In genomic region chr5:30482319-30482718, GRCm38 (mm10) we compare ENCODE assay signal across 8 mouse cellular contexts. TPM values are rescaled to one million over a fixed set of nuclear protein-coding genes. Genes with fewer than 3 reads are reported as not detected.
DNase-seq lines count a peak whose midpoint lies in the region; ATAC-seq and TF ChIP-seq lines count a peak whose summit lies in the region.

No protein-coding gene starts in this region.

- H3K27me3 ChIP-seq in testis, adult 2 months (ENCODE audit: control insufficient read depth, insufficient read depth, low read length), result no peaks in the 10 kb centered on the region
- H3K27me3 ChIP-seq in intestine, postnatal 0 days (replicated peaks; ENCODE audit: control insufficient read depth, insufficient read depth, low read length), result no peaks in the 10 kb centered on the region
- no peaks in the 10 kb centered on the region for H3K27me3 ChIP-seq in limb, embryonic 11.5 days (ENCODE audit: control insufficient read depth, insufficient read depth, low read length)
- H3K27me3 ChIP-seq in midbrain, postnatal 0 days (ENCODE audit: insufficient read depth, low read length), result no peaks in the 10 kb centered on the region
- H3K27me3 ChIP-seq in stomach, postnatal 0 days (ENCODE audit: control insufficient read depth, insufficient read depth, low read length), result no peaks in the 10 kb centered on the region

- TF ChIP-seq POLR2A in testis, adult 2 months (IDR thresholded peaks at IDR 0.05; ENCODE audit: control insufficient read depth, low read depth, low read length), result no peak

- ATAC-seq in intestine, postnatal 0 days, result no peak
- ATAC-seq in limb, embryonic 11.5 days (ENCODE audit: insufficient number of reproducible peaks, low FRiP score, low TSS enrichment, low read depth), result no peak
- no peak for ATAC-seq in midbrain, postnatal 0 days (ENCODE audit: low FRiP score)
- ATAC-seq in stomach, postnatal 0 days (ENCODE audit: low FRiP score, low TSS enrichment), result peak; percentile 63

- no peaks in the 10 kb centered on the region for H3K9me3 ChIP-seq in intestine, postnatal 0 days (ENCODE audit: control insufficient read depth)
- no peaks in the 10 kb centered on the region for H3K9me3 ChIP-seq in limb, embryonic 11.5 days (ENCODE audit: control insufficient read depth, low read length)
- no peaks in the 10 kb centered on the region for H3K9me3 ChIP-seq in midbrain, postnatal 0 days (ENCODE audit: low read length)
- H3K9me3 ChIP-seq in stomach, postnatal 0 days (ENCODE audit: control insufficient read depth, low read length), result peaks cover 4% of the 10 kb centered on the region

- TF ChIP-seq CTCF in testis, adult 2 months (IDR thresholded peaks at IDR 0.05; ENCODE audit: control insufficient read depth, insufficient read depth, insufficient replicate concordance, low read depth, low read length), result peak; percentile 75; the same call in 1 of the 2 replicates
- peak; percentile 66 for TF ChIP-seq CTCF in gastrocnemius, adult 2 months (IDR thresholded peaks at IDR 0.05)
- TF ChIP-seq CTCF in intestine, postnatal 0 days (IDR thresholded peaks at IDR 0.05; ENCODE audit: low read depth), result peak; percentile 84
- peak; percentile 83 for TF ChIP-seq CTCF in midbrain, postnatal 0 days (IDR thresholded peaks at IDR 0.05)
- peak; percentile 87 for TF ChIP-seq CTCF in stomach, postnatal 0 days (IDR thresholded peaks at IDR 0.05; ENCODE audit: low read depth)

- DNase-seq in testis, postnatal 14 days (ENCODE audit: low spot score), result no peak
- peak; percentile 81 to 87 for DNase-seq in cerebellum, postnatal 25 days
- peak; percentile 70 for DNase-seq in gastrocnemius, adult 2 months
- peak; percentile 87 for DNase-seq in limb, embryonic 11.5 days (ENCODE audit: low spot score)
- peak; percentile 75 for DNase-seq in midbrain, postnatal 0 days (ENCODE audit: low spot score)
- DNase-seq in stomach, postnatal 0 days (ENCODE audit: low spot score), result peak; percentile 84

- no peaks in the 10 kb centered on the region for H3K4me1 ChIP-seq in testis, adult 2 months (ENCODE audit: control insufficient read depth, insufficient read depth, low read length)
- H3K4me1 ChIP-seq in intestine, postnatal 0 days (replicated peaks; ENCODE audit: control insufficient read depth, insufficient read depth, low read length), result no peaks in the 10 kb centered on the region
- no peaks in the 10 kb centered on the region for H3K4me1 ChIP-seq in limb, embryonic 11.5 days (ENCODE audit: control insufficient read depth, insufficient read depth, low read length)
- H3K4me1 ChIP-seq in midbrain, postnatal 0 days (ENCODE audit: insufficient read depth, low read length), result no peaks in the 10 kb centered on the region
- no peaks in the 10 kb centered on the region for H3K4me1 ChIP-seq in stomach, postnatal 0 days (replicated peaks; ENCODE audit: control insufficient read depth, insufficient read depth)

- 20% methylated on average over 5 of the region's 5 CpGs for WGBS in intestine, postnatal 0 days
- WGBS in limb, embryonic 11.5 days, result 16% methylated on average over 5 of the region's 5 CpGs
- 18% methylated on average over 5 of the region's 5 CpGs for WGBS in midbrain, postnatal 0 days
- 23% methylated on average over 5 of the region's 5 CpGs for WGBS in stomach, postnatal 0 days

- H3K4me3 ChIP-seq in testis, adult 2 months (ENCODE audit: control insufficient read depth, low read depth, low read length), result no peak overlapping the region
- no peak overlapping the region for H3K4me3 ChIP-seq in gastrocnemius, adult 2 months
- H3K4me3 ChIP-seq in intestine, postnatal 0 days (ENCODE audit: low read depth, low read length), result no peak overlapping the region
- H3K4me3 ChIP-seq in limb, embryonic 11.5 days (ENCODE audit: low read depth, low read length), result no peak overlapping the region
- H3K4me3 ChIP-seq in midbrain, postnatal 0 days (ENCODE audit: low read depth, low read length), result no peak overlapping the region
- H3K4me3 ChIP-seq in stomach, postnatal 0 days (ENCODE audit: low read depth, low read length), result no peak overlapping the region

- no peak overlapping the region for H3K4me2 ChIP-seq in intestine, postnatal 0 days (replicated peaks; ENCODE audit: low read depth)
- no peak overlapping the region for H3K4me2 ChIP-seq in limb, embryonic 11.5 days (ENCODE audit: low read depth, severe bottlenecking)
- no peak overlapping the region for H3K4me2 ChIP-seq in midbrain, postnatal 0 days (ENCODE audit: low read depth, low read length, poor library complexity, severe bottlenecking)
- H3K4me2 ChIP-seq in stomach, postnatal 0 days (replicated peaks; ENCODE audit: low read depth), result no peak overlapping the region

- intact Hi-C loops in gastrocnemius, adult 2 months (cut with DNase I), result loop anchor here (2.0 to 5.0 kb wide), 3 partner anchors 60 to 270 kb away; no protein-coding TSS in a partner anchor

- H3K27ac ChIP-seq in testis, adult 2 months (ENCODE audit: control insufficient read depth, insufficient read depth, low read depth, low read length), result no peak overlapping the region
- no peak overlapping the region for H3K27ac ChIP-seq in gastrocnemius, adult 2 months
- no peak overlapping the region for H3K27ac ChIP-seq in intestine, postnatal 0 days (ENCODE audit: low read depth, low read length)
- H3K27ac ChIP-seq in limb, embryonic 11.5 days (replicated peaks; ENCODE audit: low read depth, low read length), result no peak overlapping the region
- no peak overlapping the region for H3K27ac ChIP-seq in midbrain, postnatal 0 days (ENCODE audit: low read depth, low read length)
- no peak overlapping the region for H3K27ac ChIP-seq in stomach, postnatal 0 days (replicated peaks)

- no peak for TF ChIP-seq EP300 in stomach, postnatal 0 days (optimal IDR thresholded peaks at IDR 0.05)

- H3K9ac ChIP-seq in intestine, postnatal 0 days (ENCODE audit: low read depth, low read length), result no peak overlapping the region
- no peak overlapping the region for H3K9ac ChIP-seq in limb, embryonic 11.5 days (ENCODE audit: low read length)
- H3K9ac ChIP-seq in midbrain, postnatal 0 days (replicated peaks; ENCODE audit: low read length, poor library complexity, severe bottlenecking), result no peak overlapping the region
- 0 out of 2 replicates have a peak overlapping the region, but pooled peaks have one; percentile 8 for H3K9ac ChIP-seq in stomach, postnatal 0 days (ENCODE audit: low read length)

- H3K36me3 ChIP-seq in testis, adult 2 months (ENCODE audit: control insufficient read depth, insufficient read depth, low read length), result no peaks in the 10 kb centered on the region
- H3K36me3 ChIP-seq in intestine, postnatal 0 days (ENCODE audit: control insufficient read depth, insufficient read depth), result no peaks in the 10 kb centered on the region
- H3K36me3 ChIP-seq in limb, embryonic 11.5 days (ENCODE audit: control insufficient read depth, insufficient read depth, low read length), result no peaks in the 10 kb centered on the region
- H3K36me3 ChIP-seq in midbrain, postnatal 0 days (ENCODE audit: insufficient read depth, low read length), result no peaks in the 10 kb centered on the region
- H3K36me3 ChIP-seq in stomach, postnatal 0 days (ENCODE audit: control insufficient read depth, insufficient read depth, low read length), result no peaks in the 10 kb centered on the region

RNA-seq across cellular contexts. Expression of gene 1700001C02Rik, which starts 16.5 kb away (rescaled TPM):
- 458 and 474 TPM in 2 replicates for polyA plus RNA-seq in testis, adult 2 months (2012; rRNA removed)
- not detected for total RNA-seq in gastrocnemius, adult 2 months (2021)
- not detected in 2 replicates for polyA plus RNA-seq in intestine, postnatal 0 days (2015; fragmentation: Nextera tagmentation; extraction: Ambion mirVana)
- polyA plus RNA-seq in limb, embryonic 11.5 days (2014; fragmentation: Nextera tagmentation; extraction: Ambion mirVana), result not detected in 2 replicates
- 1.4 and 1.6 TPM in 2 replicates for total RNA-seq in midbrain, postnatal 0 days (2014; rRNA removed)
- 2.9 and 3.4 TPM in 2 replicates for polyA plus RNA-seq in midbrain, postnatal 0 days (2015; fragmentation: Nextera tagmentation; extraction: Ambion mirVana)
- polyA plus RNA-seq in stomach, postnatal 0 days (2015; fragmentation: Nextera tagmentation; extraction: Ambion mirVana), result not detected in 2 replicates

RNA-seq across cellular contexts. Expression of gene Otof, which starts 20.6 kb away (rescaled TPM):
- 0.23 and 0.60 TPM in 2 replicates for polyA plus RNA-seq in testis, adult 2 months (2012; rRNA removed)
- under 1 TPM; 0.10 to 0.14 TPM for total RNA-seq in gastrocnemius, adult 2 months (2021)
- polyA plus RNA-seq in intestine, postnatal 0 days (2015; fragmentation: Nextera tagmentation; extraction: Ambion mirVana), result 0.05 and 0.09 TPM in 2 replicates
- polyA plus RNA-seq in limb, embryonic 11.5 days (2014; fragmentation: Nextera tagmentation; extraction: Ambion mirVana), result 0.07 TPM in 1 of 2 replicates, not detected in the other
- 6.1 and 9.9 TPM in 2 replicates for total RNA-seq in midbrain, postnatal 0 days (2014; rRNA removed)
- 4.7 and 4.9 TPM in 2 replicates for polyA plus RNA-seq in midbrain, postnatal 0 days (2015; fragmentation: Nextera tagmentation; extraction: Ambion mirVana)
- polyA plus RNA-seq in stomach, postnatal 0 days (2015; fragmentation: Nextera tagmentation; extraction: Ambion mirVana), result 0.02 TPM in 2 replicates

Comparison
In these comparisons a context has a peak if more than half of its experiments do, and no peak if none do; other contexts are left out.
1. RNA of gene 1700001C02Rik, which starts 16.5 kb away (polyA plus RNA-seq): 458 to 474 TPM in testis, adult 2 months; 2.9 to 3.4 TPM in midbrain, postnatal 0 days, not detected in stomach, postnatal 0 days, not detected in intestine, postnatal 0 days and not detected in limb, embryonic 11.5 days; every median in the first group is over 100 times any median in the second.
2. Peak in every context shown above with its lines, with median percentiles within 50 percentile points of each other: CTCF ChIP-seq.